Mouse (Mus musculus) adrenal gland, postnatal 4 days (tissue): ENCODE measurements around the gene Fsip1. TPM values are rescaled to one million over a fixed set of nuclear protein-coding genes. Genes with fewer than 3 reads are reported as not detected.
A peak's percentile ranks its signal among the peaks of the same experiment; 100 is the strongest.

Experiments used
- DNase-seq, 2 experiments: peaks; one replicate each; pipeline ENCODE4 v3.0.0; 2021 to 2022; ENCODE audit warnings: low spot score in 2 of 2, mixed read lengths in 2 of 2
- microRNA-seq: library from miRNA; unstranded; fragments of <30 nt; microRNA quantifications from one replicate; pipeline ENCODE4 v1.2.0, GENCODE M21; 2021
- total RNA-seq, 2 experiments: library from RNA; stranded (reverse); gene quantifications; 2 replicates each; pipeline ENCODE4 v1.2.3; 2021

Gene Fsip1
- total RNA-seq, 2 experiments from 2014 or later: 0.54 to 1.4 TPM

DNA sequence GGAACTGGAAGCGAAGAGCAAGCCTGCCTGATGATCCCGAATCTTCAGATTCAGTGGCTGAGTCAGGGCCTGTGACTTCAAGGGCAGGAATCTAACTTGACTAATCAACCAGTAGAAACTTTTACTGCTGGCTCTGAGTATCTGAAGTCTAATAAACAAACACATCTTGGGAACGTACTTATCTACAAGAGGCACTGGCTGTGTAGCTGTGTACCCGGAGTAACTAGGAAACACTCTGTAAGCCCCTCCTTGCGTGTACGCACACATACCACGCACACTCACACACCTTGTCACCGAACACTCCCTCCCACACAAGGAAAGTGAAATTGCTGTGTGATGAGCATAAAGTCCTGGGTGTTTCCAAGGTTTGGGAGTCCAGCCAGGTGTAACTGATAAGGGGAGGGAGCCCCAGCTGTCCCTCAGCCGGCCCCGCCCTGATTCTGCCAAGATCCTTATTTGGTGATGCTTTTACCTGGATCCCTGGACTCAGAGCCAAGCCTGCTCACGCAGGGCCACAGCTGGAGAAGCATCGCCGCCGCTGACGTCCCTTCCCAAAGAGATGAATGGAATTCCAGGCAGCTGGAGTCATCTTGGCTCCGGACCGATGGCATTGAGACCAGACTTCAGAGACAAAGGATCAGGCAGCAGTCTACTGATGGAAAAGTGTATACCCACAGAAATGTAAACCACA lies 146.4 kb downstream of the Fsip1 start:
- peak in 1 of 2 experiments; percentile 10 for DNase-seq

DNA sequence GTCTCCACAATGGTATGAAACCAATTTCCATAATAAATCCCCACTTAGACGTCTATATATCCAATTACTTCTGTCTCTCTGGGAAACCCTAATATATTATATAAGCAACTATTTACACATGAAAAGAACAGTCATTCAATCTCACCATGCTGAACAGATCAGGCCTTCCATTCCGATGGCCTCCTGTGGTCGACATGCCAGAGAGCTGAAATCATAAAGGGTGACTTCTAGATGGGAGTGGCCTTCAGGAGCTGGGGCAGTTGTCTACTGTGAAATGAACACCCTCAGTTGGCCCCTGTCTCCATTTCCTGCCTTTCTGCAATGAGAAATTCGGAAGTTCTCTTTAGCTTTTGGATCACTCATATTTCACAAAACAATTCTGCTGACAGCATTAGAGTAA lies 154.6 kb downstream of the Fsip1 start:
- DNase-seq: no peak

DNA sequence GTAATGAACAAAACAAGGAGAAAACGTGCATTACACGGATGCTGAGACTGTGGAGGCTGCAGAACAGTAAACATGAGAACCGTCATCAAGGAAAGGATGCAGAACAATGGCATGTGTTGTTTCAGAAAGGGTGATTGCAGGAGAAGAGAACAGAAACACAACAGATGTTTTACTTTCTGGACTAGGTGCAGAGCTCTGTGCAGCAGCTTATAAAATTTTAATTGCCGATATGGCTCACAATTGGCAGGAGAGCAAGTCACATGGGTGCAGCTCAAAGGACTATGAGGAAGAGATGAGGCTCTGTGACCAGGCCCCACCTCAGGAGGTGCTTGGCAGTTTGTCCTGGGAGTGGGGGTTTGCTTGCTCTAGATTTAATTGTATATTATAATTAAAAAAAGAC lies 157.7 kb downstream of the Fsip1 start:
- no peak for DNase-seq

DNA sequence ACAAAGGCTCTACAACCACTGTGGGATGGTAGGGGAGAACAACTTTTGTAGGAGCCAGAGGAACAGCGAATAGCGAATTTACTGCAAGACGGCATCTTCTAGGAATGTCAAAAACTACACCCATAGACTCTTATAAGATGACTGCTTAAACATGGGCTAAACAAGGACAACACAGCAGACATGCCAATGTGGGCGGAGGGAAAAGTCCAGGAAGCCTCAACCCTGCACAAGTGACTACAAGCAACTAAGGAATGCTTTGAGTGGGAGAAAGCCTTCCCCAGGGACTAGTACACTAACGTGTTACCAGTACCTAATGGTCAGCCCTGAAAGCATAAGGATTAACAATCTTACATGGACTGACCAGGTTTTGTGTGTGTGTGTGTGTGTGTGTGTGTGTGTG lies 165.5 kb downstream of the Fsip1 start:
- DNase-seq: no peak

DNA sequence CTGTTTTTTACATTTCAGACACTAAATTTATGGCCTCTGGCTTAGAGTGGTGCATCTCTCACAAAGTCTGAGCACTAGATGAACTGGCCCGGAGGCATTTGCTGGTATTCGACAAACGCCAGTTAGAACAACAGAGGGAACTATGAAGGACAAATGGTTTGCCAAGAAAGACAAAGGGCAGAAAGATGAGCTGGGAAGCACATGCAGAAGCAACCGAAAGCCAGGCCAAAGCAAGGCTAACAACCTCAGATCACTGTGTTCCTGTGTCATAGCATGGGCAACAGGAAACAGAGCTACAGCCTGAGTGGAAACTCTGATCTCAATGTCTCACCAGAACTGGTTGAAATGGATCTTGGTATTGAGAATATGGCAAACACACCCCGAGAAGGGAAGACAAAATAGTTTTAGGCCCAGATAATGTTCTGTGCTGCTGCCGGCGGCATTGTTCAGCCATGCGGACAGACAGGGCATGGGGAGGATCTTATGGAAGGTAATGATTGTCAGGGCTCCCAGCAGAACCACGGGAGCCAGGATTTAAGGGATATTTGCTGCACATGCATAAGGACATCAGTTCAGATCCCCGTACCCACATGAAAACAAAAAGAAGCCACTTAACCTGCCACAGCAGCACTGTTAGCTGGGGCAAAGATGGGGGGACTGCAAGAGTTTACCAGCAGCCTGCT lies 169.6 kb downstream of the Fsip1 start:
- no peak for DNase-seq

DNA sequence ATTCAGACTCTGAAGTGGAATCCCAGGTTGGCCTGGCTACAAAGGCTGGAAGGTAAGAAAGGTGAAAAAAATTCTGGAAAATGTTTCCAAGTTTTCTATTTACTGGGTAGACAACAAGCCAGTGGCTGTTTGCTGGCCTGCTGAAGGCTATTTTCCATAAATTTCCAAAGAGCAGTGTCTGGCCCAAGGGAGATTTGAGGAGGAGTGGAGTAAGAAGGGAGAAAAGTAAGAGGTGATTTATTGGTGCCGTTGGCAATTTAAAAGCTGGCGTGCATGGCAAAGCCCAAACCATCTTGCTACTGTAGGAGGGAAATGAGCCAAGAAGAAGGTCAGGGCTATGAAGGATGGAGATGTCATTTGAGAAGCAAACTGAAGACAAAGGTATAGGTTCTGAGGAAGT lies 171.1 kb downstream of the Fsip1 start:
- no peak for DNase-seq

DNA sequence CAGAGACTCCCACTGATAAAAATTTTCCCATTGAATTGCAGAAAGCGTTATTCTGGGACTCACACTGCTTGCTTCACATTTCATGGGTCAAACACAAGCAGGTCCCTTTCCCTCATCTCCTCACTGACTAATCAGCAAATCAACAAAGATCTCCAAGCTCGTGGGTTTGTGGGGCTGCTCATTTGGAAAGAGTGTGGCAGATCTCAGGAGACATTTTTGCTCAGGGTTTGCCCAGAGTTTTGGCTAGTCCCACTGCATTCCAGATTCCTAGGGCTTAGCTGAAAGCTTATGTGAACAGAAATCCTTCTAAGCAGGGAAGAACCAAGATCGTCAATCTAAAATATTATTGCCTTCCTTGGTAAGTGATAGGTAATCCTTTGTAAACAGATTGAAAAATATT lies 172.1 kb downstream of the Fsip1 start:
- no peak for DNase-seq

DNA sequence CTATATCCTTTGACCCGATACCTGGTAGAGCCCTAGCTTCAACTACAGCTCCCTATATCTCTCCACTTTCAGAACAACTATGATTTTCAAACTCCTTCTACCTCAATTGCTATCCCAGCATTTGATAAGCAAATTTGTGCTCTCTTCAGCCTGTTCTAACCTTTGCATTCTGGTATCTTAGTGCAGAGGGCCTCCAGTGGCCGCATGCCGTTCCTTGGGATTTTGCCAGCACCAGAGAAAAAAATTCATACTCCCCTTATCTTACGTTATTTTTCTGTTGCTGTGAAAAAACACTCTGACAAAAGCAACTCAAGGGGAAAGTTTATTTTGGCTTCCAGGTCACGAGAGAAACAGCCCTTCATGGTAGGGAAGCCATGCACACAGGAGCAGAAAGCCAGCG lies 173.1 kb downstream of the Fsip1 start:
- DNase-seq: no peak

DNA sequence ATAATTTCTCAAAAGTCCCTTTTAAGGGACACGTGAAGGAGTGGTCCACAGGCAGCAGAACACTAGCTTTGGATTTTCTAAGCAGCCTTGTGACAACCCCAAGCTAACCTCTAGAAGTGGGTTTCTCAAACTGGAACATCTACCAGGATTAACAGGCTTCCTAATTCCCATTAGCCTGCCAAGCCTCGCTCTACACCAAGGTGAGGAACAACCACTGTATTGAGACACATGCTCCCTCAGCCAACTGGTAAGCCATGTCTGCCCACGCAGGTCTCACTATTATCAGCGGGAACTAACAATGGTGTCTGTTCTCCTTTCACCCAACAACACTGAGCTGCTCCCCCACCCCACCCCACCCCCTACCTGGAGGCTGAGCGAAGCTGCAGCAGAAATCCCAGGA lies 175.2 kb downstream of the Fsip1 start:
- no peak for DNase-seq

Small RNA genes within 50 kb of the gene (microRNA-seq; reads per million reads assigned to microRNA genes)
- gene Gm22800: not detected

Other genes starting within 250 kb of the Fsip1 start
- 10 to 100 TPM; 27.0 to 31.6 TPM for gene Thbs1, start 145.1 kb downstream of the Fsip1 start, total RNA-seq
- gene Gpr176, start 116.5 kb upstream of the Fsip1 start, total RNA-seq: 1 to 10 TPM; 2.8 to 3.2 TPM
- gene Eif2ak4, start 131.7 kb upstream of the Fsip1 start, total RNA-seq: 10 to 100 TPM; 25.1 to 29.5 TPM
- 100 to 1,000 TPM; 143 to 152 TPM for gene Srp14, start 222.7 kb upstream of the Fsip1 start, total RNA-seq